Mouse (Mus musculus): ENCODE results near the gene Nt5c1b.

Gene Nt5c1b

DNA sequence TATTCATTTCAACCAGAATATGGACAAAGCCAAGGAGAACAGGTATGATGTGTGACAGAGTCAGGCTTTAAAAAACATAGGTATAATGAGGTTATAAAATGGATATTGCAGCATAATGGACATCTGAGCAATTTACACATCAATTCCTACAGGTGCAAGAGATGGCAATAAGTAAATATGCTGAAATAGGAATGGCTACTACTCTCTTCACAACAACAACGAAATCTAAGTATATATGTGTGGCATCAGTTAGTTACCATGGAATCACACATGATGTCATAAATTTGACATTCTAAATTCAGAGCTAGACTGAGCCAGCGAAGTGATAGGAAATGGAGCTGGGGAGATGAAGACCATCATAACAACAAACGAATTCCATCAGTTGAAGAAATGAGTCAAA, at the start of gene Nt5c1b:
Gene Nt5c1b, plus strand, starts transcription at position 301 of the 400 bp plus-strand sequence.
- DNase-seq, result no peak

DNA sequence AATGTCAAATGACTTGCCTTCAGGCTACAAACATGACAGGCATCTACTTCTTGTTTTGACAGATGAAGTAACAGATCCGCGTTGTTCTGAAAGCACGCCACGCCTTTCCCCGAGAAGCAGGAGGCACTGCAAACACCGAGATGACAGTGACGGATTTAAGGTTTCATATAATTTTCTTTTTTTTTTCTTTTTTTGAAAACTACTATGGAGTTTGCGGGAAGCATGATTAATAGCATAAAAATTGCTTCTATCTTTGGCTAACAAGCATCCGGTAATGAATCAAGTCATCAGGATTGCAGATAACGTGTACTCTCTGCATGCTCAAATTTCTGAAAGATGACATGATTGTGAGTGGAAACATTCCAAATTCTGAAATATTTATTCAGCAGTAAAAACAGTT, 42.1 kb upstream of the Nt5c1b start:
- DNase-seq, result no peak

DNA sequence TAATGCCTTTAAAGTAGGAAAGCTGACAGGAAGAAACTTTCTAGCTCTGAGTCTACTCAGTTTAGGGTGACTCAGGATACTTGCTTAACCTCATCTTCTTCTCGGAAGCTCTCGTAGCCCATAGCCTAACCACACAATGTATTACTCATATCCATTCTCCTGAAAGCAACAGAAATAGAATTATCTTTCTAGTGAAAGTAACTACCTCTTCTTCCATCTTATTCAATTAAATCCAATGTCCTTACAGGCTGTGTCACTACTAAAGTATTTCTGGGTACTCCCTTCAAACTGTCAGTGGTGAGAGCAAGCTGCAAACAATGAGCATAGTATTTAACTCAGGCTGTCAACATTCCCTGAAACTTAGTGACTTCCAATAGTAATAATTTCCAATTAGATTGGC, 40.3 kb upstream of the Nt5c1b start:
- no peak for DNase-seq

DNA sequence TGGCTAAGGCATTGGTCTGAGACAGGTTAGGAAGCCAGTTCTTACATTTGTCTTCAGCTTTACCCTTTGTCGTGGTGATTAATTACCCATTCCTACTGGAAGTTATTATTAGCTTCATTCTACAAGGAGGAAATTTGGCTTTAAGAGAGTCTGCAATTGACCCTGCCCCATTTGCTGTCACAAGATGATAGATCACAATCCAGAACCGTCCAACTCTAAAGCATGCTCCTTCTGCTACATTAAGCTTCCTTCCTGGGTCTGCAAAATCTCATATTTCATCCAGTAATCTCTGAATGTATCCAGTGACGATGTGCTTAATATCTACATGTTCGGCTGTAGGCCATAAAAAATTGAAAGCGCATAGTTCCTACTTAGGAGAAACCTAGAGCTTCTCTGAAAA, 29.2 kb upstream of the Nt5c1b start:
- no peak for DNase-seq

DNA sequence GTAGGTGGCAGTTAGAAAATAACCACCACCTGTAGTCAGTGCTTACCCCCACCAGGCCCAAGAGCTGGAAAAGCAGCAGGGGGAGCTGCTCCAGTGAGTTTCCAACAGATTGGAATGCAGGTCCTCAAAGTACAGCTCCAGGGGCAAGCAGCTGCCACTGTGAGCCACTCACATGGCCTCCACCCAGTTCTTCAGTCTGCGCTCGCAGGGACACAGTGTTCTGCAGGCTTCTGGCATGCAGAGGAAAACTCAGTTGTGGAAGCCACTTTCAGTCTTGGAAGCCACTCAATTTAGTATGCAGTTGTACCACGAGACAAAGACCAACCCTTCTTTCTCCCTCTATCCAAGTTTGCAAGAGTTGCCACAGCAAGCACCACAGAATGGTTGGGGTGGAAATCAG, 19.1 kb upstream of the Nt5c1b start:
- DNase-seq, result no peak

DNA sequence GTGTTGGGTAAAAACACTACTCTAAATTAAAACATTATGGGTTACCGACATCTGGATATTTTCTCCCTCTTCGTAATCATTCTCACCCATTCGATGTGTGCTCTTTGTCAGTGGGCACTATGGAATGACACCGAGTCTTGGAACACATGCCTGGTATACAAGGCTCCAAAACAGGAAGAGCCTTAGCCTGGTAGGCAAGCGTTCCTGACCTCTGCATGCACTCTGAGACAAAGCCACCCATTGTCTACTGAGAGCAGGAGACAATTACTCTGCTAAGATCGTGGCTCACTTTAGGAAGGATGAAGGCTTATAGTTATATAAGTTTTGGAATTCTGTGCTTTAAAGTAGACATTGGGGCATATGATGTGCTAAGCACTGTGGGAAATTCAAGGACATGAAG, 12.0 kb upstream of the Nt5c1b start:
- no peak for DNase-seq

DNA sequence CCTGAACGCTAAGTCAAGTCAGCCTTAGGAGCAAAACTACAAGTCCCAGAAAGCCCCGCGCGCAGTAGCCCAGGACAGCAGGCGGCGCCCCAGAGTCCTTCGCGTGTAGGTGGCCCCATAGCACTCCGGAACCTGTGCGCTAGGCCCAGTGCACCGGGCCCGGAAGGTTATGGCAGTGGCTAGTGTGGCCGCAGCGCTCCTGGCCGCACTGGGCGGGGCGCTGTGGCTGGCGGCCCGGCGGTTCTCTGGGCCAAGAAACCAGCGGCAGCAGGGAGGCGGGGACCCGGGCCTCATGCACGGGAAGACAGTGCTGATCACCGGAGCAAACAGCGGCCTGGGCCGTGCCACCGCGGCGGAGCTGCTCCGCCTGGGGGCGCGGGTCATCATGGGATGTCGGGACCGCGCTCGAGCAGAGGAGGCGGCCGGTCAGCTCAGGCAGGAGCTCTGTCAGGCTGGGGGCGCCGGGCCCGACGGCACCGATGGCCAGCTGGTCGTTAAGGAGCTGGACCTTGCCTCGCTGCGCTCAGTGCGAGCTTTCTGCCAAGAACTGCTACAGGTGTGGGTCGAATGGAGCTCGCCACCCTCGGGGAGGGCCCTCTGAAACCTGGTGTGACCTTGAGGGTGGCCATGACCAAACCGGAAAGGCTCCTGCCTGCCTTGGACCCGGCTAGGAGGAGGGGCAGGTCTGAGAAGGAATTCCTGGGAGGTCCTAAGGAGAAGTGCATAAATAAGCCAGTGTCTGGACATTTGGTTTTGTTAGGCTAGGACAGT, 21.1 kb downstream of the Nt5c1b start, which contains the start of gene Rdh14:
Gene Rdh14, plus strand, starts transcription at position 102 of the 771 bp plus-strand sequence.
- peak; percentile 95 for DNase-seq

DNA sequence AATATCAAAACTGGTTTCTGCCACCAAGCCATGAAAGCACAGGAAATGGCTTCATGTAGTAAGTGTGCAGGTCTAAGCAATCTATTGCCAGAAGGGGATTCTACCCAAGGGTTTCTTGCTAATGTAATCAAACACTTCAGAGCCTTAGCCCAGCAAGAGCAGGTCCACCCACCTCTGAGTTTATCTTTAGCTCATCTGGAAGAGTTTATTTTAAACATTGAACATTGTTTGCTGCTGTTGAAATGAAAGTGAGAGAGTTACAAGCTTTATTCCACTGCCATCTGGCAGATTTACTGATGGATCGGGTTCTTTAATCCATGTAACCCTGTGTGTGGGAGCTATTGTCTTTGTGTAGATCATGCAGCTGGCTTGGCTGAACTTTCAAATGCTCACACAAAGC, 31.0 kb downstream of the Nt5c1b start:
- no peak for DNase-seq

DNA sequence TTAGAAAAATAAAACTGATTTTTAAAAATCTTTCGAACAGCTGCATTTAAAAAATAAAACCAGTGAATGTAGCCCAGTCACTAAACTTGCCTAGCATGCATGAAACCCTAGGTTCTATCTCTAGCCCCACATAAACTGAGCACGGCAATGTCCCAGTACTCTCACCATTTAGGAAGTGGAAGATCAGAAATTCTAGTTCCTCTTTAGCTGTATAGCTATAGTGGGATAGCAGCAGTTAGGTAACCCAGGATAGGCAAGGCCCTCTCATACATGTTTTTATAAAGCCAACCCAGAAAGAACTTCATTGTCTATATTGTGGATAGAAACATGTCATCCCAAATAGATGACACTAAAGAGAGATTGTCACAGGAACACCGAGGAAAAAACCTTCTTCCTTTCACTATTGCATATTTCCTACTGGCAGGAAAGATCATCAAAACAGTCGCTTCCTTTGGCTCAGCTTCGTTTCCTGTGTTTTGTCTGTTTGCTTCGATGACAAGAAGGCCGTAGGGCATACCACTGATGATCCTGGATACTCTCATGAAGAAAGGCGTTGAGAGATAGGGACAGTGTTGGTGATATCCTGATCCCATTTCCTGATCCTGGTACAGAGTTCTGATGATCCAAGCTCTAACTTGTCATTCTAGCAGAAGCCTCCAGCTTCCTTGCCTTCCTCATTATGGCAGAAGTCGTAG, 32.8 kb downstream of the Nt5c1b start:
- DNase-seq, result no peak

DNA sequence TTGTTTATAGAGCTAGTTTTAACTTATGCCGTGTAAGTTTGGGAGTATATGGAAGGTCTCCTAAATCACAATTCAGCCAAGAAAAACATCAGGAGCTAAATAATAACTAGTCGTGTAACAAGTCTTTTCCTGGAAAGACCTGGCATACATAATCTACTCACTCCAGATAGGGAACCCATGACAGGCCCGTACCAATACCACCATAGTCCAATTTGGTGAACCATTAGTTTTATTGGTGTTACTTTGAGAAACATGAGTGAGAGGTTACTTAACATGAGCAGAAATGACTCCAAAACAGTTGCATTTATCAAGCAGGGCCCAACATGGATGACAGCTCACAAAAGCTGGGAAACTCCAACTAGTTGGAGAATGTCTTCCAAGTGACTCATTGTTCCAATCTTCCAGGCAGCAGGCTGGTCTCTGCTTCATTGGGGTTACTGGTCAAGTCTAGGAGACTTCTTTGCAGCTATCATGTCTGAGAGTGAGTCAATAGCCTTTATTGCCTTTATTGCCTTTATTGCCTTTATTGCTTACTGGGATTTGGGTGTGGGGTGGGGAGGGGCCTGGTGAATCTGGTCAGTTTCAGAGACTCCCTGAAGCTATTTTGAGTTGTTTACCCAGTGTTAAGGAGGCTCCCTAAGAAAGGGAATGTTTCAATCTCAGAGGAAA, 40.9 kb downstream of the Nt5c1b start:
- DNase-seq, result no peak

DNA sequence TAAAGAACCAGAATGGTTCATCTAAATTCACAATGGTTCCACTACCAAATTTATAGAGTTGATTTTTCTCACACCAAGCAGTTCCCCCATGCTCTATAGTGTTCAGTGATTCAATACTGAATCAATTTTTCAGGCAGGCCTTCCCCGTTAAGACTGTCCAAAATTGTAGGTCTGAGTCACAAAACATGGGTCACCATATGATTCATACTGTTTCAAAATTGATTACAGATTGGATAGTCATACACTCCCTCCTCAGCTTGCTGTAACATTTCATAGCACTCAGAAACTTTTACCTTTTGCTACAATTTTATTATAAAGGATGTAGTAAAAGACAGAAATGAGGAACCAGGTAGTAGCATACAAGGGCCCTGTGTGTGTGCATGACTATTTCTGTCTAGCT, 41.7 kb downstream of the Nt5c1b start:
- no peak for DNase-seq

DNA sequence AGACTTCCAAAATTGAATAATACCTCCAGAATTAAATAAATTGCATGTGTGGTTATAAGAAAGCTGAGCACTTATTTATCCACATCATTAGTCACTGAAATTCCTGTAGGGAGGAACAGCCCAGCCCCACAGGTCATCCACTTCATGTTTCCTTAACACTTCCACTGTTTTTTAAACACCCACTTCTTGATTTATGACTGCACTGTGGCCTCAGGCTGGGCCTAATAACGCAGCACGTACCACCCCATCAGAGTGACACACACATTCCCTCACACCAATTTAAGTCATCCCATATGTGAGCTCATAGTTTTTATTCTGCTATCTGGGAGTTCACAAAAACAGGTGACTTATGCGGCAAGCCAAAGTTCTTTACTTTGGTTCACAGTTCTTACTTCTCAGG, 52.6 kb downstream of the Nt5c1b start:
- no peak for DNase-seq

DNA sequence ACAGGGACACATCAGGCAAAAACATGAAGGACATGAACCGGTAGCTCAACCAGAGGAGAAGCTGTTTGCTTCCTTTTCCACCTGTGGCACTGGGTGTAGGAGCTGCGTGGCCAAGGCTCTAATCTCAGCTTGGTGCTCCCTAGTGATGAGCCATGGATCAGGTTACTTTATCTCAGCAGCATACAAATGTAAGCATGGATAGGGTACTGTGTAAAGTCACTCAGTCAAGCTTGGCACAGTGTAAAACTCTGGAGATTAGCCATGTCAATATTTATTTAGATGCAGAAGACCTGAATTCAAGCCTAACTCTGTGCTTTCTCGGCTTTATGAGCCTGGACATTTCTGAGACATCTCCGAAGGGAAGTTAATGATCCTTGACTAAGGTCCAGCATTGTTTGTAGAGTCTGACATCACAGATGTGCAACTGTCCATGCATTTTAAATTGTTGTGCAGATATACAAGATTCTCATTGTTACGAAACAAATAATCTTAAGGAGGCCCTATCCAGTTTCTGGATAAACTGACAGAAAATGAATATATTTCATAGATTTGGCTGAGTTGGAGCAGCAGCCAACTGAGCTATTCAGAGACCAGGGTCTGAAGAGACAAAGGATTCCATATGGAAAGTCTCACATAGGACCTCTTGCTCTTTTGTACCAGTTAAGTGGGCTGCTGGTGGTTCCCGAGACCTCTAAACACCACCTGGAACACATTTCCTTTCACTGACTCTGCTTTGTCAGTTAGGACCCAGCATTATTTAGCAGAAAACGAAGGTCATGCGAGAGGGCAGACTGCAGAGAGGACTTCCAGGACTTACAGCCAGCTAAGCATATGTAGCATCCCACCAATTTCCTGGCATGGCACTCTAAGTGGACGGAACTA, 56.5 kb downstream of the Nt5c1b start:
- DNase-seq, result no peak

DNA sequence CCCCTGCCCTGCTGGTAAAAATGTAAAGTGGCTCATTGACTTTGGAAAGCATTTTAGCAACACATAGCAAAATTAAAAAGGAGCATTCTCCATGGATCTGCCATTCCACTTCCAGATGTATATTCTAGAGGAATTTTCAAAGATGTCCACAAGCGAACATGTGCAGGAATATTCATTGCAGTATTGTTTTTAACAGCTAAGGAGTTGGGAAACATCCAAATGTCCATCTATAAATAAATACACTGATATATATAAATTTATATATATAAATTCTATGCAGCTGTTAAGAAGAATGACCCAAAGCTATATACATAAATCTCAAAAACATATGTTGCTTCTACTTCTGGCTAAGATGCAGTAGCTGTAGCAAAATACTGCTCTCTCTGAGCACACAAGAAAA, 61.2 kb downstream of the Nt5c1b start:
- DNase-seq, result no peak

DNA sequence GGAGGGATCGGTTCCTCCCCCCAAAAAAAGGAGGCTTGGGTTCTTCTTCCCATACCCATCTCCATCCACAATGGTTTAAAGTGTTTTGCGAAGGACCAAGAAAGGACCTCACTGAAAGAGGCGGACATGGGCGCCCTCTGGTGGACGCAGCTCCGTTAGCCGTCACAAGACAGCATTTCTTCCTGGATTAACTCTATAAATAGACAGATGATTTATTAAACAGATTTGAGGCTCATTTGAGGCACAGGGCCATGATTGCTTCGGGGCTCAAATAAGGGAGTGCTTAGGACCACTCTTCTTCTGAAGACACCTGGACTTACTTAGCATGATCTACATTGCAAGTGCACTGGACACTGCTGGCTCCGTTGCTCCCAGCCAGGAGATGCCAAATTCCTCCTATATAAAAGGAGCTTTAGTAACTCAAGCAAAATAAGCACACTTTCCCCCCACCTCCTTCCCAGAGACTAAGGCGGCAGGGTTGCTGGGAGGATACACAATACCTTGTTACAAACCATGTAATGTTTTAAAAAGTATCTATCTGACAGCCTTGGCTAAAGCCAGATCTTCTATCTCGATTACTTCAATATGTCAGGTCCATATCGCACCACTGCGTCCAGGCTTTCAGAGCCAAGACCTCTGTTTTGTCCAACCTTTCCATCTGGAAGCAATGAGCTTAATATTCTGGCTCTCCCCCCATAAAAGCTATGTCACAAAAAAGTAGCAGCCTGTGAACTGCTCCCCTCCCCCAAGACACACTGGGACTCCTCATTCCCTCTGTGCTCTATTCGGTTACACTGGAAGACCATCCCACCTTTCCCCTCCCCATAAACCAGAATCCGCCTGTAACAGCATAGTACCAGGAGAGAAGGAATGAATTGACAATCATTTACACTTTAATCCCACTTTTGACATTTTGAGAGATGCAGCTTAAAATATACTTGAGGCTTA, 68.6 kb downstream of the Nt5c1b start:
- peak; percentile 73 to 75 for DNase-seq
